Mouse (Mus musculus) MEL (cell line): ENCODE measurements around the gene Sbk3. TPM values are rescaled to one million over a fixed set of nuclear protein-coding genes. Genes with fewer than 3 reads are reported as not detected.

Experiments used
- DNase-seq: peaks from one replicate; pipeline ENCODE4 v3.0.0; 2011; ENCODE audit warnings: low read depth, low spot score
- H3K27ac ChIP-seq: 2 replicates; pipeline ENCODE4 v1.5.1; 2012; ENCODE audit warnings: low read depth, mild to moderate bottlenecking, control low read depth, low read length, moderate library complexity; ENCODE audit not compliant: control insufficient read depth
- H3K27me3 ChIP-seq, 2 experiments: fragments of 150-350 bp in 1 of 2; sonication (generic) in 1 of 2; 2 replicates each; pipeline ENCODE4 v1.6.1; 2012; ENCODE audit warnings: low read length in 2 of 2, mild to moderate bottlenecking in 2 of 2, improper control_type of control experiment in 1 of 2, moderate library complexity in 1 of 2; ENCODE audit not compliant: insufficient read depth in 2 of 2, control insufficient read depth in 1 of 2
- H3K36me3 ChIP-seq, 2 experiments: 2 replicates each; pipeline ENCODE4 v1.6.1; 2012 to 2014; ENCODE audit warnings: low read length in 2 of 2, improper control_type of control experiment in 1 of 2, inconsistent platforms in 1 of 2, mild to moderate bottlenecking in 1 of 2; ENCODE audit not compliant: insufficient read depth in 2 of 2, control insufficient read depth in 1 of 2
- H3K4me1 ChIP-seq, 2 experiments: fragments of 150-350 bp in 1 of 2; sonication (generic) in 1 of 2; 2 replicates each; pipeline ENCODE4 v1.6.1; 2012; ENCODE audit warnings: low read length in 2 of 2, improper control_type of control experiment in 1 of 2, mild to moderate bottlenecking in 1 of 2; ENCODE audit not compliant: insufficient read depth in 2 of 2, control insufficient read depth in 1 of 2
- H3K4me3 ChIP-seq, 2 experiments: fragments of 150-350 bp in 1 of 2; sonication (generic) in 1 of 2; 2 replicates each; pipeline ENCODE4 v1.5.1; 2012; ENCODE audit warnings: low read depth in 2 of 2, low read length in 2 of 2, mild to moderate bottlenecking in 2 of 2, moderate library complexity in 2 of 2, control low read depth in 1 of 2, improper control_type of control experiment in 1 of 2; ENCODE audit not compliant: control insufficient read depth in 1 of 2, insufficient read depth in 1 of 2
- H3K79me2 ChIP-seq: 2 replicates; pipeline ENCODE4 v1.6.1; 2012; ENCODE audit warnings: mild to moderate bottlenecking, low read length, moderate library complexity; ENCODE audit not compliant: control insufficient read depth, poor library complexity, insufficient read depth
- H3K9ac ChIP-seq: 2 replicates; pipeline ENCODE4 v1.6.1; 2012; ENCODE audit warnings: low read depth, mild to moderate bottlenecking, control low read depth, low read length, moderate library complexity; ENCODE audit not compliant: control insufficient read depth, poor library complexity, severe bottlenecking
- H3K9me3 ChIP-seq: fragments of 150-350 bp; sonication (generic); replicated peaks from 2 replicates; pipeline ENCODE4 v1.6.1; 2012; ENCODE audit warnings: mild to moderate bottlenecking, low read length, improper control_type of control experiment, moderate library complexity; ENCODE audit not compliant: insufficient read depth
- BHLHE40 ChIP-seq: IDR thresholded peaks from 2 replicates; pipeline ENCODE4 v1.6.1; 2012; ENCODE audit warnings: low read depth, mild to moderate bottlenecking, inconsistent platforms, low read length, improper control_type of control experiment, borderline replicate concordance
- E2F4 ChIP-seq: IDR thresholded peaks from 2 replicates; pipeline ENCODE4 v1.6.1; 2011; ENCODE audit warnings: low read depth, low read length, improper control_type of control experiment, borderline replicate concordance
- ELF1 ChIP-seq: IDR thresholded peaks from 2 replicates; pipeline ENCODE4 v1.6.1; 2014; ENCODE audit warnings: low read depth, mild to moderate bottlenecking, inconsistent platforms, low read length, improper control_type of control experiment, moderate library complexity
- EP300 ChIP-seq, 2 experiments: IDR thresholded peaks; 2 replicates each; pipeline ENCODE4 v1.6.1; 2011; ENCODE audit warnings: improper control_type of control experiment in 2 of 2, low read length in 2 of 2, low read depth in 1 of 2, mild to moderate bottlenecking in 1 of 2
- ETS1 ChIP-seq: IDR thresholded peaks from 2 replicates; pipeline ENCODE4 v1.6.1; 2012; ENCODE audit warnings: low read depth, mild to moderate bottlenecking, inconsistent platforms, low read length, improper control_type of control experiment, moderate library complexity
- GATA1 ChIP-seq: IDR thresholded peaks from 2 replicates; pipeline ENCODE4 v1.6.1; 2011; ENCODE audit warnings: low read depth, low read length, improper control_type of control experiment
- HCFC1 ChIP-seq: IDR thresholded peaks from 2 replicates; pipeline ENCODE4 v1.6.1; 2012; ENCODE audit warnings: low read depth, mild to moderate bottlenecking, inconsistent platforms, low read length, improper control_type of control experiment, moderate library complexity
- MAFK ChIP-seq: IDR thresholded peaks from 2 replicates; pipeline ENCODE4 v1.6.1; 2011; ENCODE audit warnings: low read depth, mild to moderate bottlenecking, low read length, improper control_type of control experiment, borderline replicate concordance
- MAX ChIP-seq: IDR thresholded peaks from 2 replicates; pipeline ENCODE4 v1.6.1; 2011; ENCODE audit warnings: low read length, improper control_type of control experiment
- MAZ ChIP-seq: IDR thresholded peaks from 2 replicates; pipeline ENCODE4 v1.6.1; 2012; ENCODE audit warnings: low read depth, mild to moderate bottlenecking, inconsistent platforms, low read length, improper control_type of control experiment
- MXI1 ChIP-seq: IDR thresholded peaks from 2 replicates; pipeline ENCODE4 v1.6.1; 2011; ENCODE audit warnings: mild to moderate bottlenecking, low read depth, low read length, improper control_type of control experiment
- MYC ChIP-seq: IDR thresholded peaks from 2 replicates; pipeline ENCODE4 v1.6.1; 2011; ENCODE audit warnings: low read depth, mild to moderate bottlenecking, low read length, improper control_type of control experiment, moderate library complexity
- NELFE ChIP-seq: IDR thresholded peaks from 2 replicates; pipeline ENCODE4 v1.6.1; 2011; ENCODE audit warnings: low read depth, low read length, improper control_type of control experiment
- NRF1 ChIP-seq: IDR thresholded peaks from 2 replicates; pipeline ENCODE4 v1.6.1; 2014; ENCODE audit warnings: low read depth, mild to moderate bottlenecking, inconsistent platforms, low read length, improper control_type of control experiment, moderate library complexity; ENCODE audit not compliant: poor library complexity, insufficient read depth, severe bottlenecking
- POLR2A ChIP-seq, 2 experiments: IDR thresholded peaks; 2 replicates each; pipeline ENCODE4 v1.6.1; 2011 to 2012; ENCODE audit warnings: low read length in 2 of 2, mild to moderate bottlenecking in 2 of 2, control low read depth in 1 of 2, improper control_type of control experiment in 1 of 2, low read depth in 1 of 2, moderate library complexity in 1 of 2; ENCODE audit not compliant: control insufficient read depth in 1 of 2, insufficient read depth in 1 of 2, poor library complexity in 1 of 2
- POLR2AphosphoS5 ChIP-seq: IDR thresholded peaks from 2 replicates; pipeline ENCODE4 v1.6.1; 2012; ENCODE audit warnings: low read depth, borderline replicate concordance, mild to moderate bottlenecking, inconsistent platforms, low read length, moderate library complexity, mixed read lengths
- SIN3A ChIP-seq: IDR thresholded peaks from 2 replicates; pipeline ENCODE4 v1.6.1; 2012; ENCODE audit warnings: low read length, improper control_type of control experiment, inconsistent platforms
- TBP ChIP-seq: IDR thresholded peaks from 2 replicates; pipeline ENCODE4 v1.8.0; 2011; ENCODE audit warnings: low read depth, low read length, improper control_type of control experiment
- UBTF ChIP-seq: IDR thresholded peaks from 2 replicates; pipeline ENCODE4 v1.6.1; 2012; ENCODE audit warnings: low read depth, mild to moderate bottlenecking, inconsistent platforms, low read length, improper control_type of control experiment, moderate library complexity, borderline replicate concordance; ENCODE audit not compliant: insufficient read depth
- ZMIZ1 ChIP-seq: IDR thresholded peaks from 2 replicates; pipeline ENCODE4 v1.6.1; 2012; ENCODE audit warnings: low read depth, mild to moderate bottlenecking, inconsistent platforms, low read length, improper control_type of control experiment, moderate library complexity
- polyA plus RNA-seq, 2 experiments: library from polyadenylated mRNA; stranded (reverse) in 1 of 2; unstranded in 1 of 2; fragments of >175 nt in 1 of 2; fragments of >200 nt in 1 of 2; gene quantifications; 2 replicates each; pipeline versions ENCODE4 v1.2.1 to v1.2.4; 2012; ENCODE audit warnings: low replicate concordance in 2 of 2, low read depth in 1 of 2; ENCODE audit not compliant: insufficient read length in 2 of 2, insufficient read depth in 1 of 2, missing spikeins in 1 of 2
- total RNA-seq: library from RNA; depleted of rRNA; stranded (reverse); fragments of 300-350 nt; gene quantifications from 2 replicates; pipeline ENCODE4 v1.2.3, GENCODE M21; 2012

Sbk3 gene
- total and polyA plus RNA-seq, 3 experiments, result not detected

DNA sequence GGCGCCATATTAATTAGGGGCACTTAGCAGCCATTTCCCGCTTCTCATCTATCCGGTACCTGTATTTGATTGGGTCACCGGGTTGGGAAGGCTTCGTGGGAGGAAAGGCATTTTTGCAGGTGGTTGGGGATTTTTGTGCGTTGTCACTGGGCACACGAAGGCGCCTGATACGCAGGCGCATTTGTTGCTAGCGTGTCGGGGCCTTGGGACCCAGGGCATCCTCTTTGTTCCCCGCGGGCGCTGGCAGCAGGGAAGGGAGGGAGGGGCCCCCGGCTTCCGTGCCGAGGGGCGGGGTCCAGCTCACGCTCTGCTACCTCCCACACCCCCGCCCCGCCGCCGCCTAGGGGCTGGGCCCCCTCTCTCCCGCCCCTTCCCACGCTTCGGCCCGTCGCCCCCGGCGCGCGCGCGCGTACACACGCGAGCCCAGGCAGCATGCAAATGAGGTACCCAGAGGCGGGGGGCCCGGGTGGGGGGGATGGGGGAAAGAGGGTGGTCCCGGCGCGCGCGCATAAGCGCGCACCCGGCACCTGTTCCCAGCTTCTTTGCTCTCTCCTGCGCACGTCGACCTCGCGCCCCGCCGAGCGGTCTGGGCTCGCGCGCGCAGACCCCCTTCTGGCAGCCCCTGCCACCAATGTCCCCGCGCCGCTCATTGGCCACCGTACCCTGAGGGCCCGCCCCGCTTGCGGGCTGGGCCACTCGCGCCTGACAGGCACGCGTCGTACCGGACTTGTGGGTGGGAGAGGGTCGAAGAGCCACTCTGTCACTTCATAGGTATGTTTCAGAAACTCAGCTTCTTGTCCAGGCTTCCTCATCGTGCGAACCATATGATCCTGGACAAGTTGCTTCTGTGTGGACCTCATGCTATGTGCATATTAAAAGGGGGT is 44.4 kb upstream of the Sbk3 start, which contains the start of gene Gm44973:
Gene Gm44973, plus strand, starts transcription at position 379 of the 884 bp plus-strand sequence.
- peak within 1 kb of the TSS; percentile 97 for H3K9ac ChIP-seq
- H3K4me3 ChIP-seq, result peak within 1 kb of the TSS; percentile 88 to 92
- H3K36me3 ChIP-seq, result peaks cover 0 to 17% of the 10 kb centered on the region in 2 experiments; a peak in 2 of 4 replicates
- peak within 1 kb of the TSS; percentile 97 for H3K27ac ChIP-seq
- TF ChIP-seq GATA1 (peak; percentile 85), EP300 (IDR thresholded peaks at IDR 0.05; ENCODE audit: low read depth in 1 of 2, low read length in 2 of 2) (0 out of 4 replicates have a peak, but pooled peaks of 1 of the 2 experiments have one; percentile 7), MAFK (no peak), SIN3A (peak; percentile 57), ZMIZ1 (peak; percentile 43; the same call in 1 of the 2 replicates), ETS1 (peak; percentile 23; the same call in 1 of the 2 replicates), MXI1 (peak; percentile 59), POLR2AphosphoS5 (no peak), MYC (0 out of 2 replicates have a peak, but pooled peaks have one; percentile 14), MAX (peak; percentile 73), NRF1 (peak; percentile 73), BHLHE40 (peak; percentile 67), HCFC1 (peak; percentile 75), E2F4 (no peak), POLR2A (IDR thresholded peaks at IDR 0.05; ENCODE audit: control insufficient read depth in 1 of 2, insufficient read depth in 1 of 2, low read depth in 1 of 2, low read length in 2 of 2, poor library complexity in 1 of 2) (peak; percentile 35 to 57; a peak in 2 of 4 replicates), UBTF (0 out of 2 replicates have a peak, but pooled peaks have one; percentile 35), ELF1 (peak; percentile 69), TBP (no peak), NELFE (peak; percentile 52), MAZ (peak; percentile 96)
- H3K79me2 ChIP-seq, result peaks cover 2% of the 10 kb centered on the region
- H3K9me3 ChIP-seq, result no peaks in the 10 kb centered on the region
- peak; percentile 96 for DNase-seq
- no peaks in the 10 kb centered on the region for H3K27me3 ChIP-seq
- peaks cover 5 to 11% of the 10 kb centered on the region in 2 experiments; a peak in 3 of 4 replicates for H3K4me1 ChIP-seq
